In genomic region chr16:12146666-12147065, GRCm38 (mm10) we compare ENCODE assay signal across 9 mouse cellular contexts.
DNase-seq lines count a peak whose midpoint lies in the region; ATAC-seq and TF ChIP-seq lines count a peak whose summit lies in the region.
"Had no signal": no experiment of that assay in that cellular context is flagged by ENCODE, and none has a peak within 500 bp of the region (broad histone marks: within the 10 kb centered on the region; RNA-seq: fewer than 3 reads in every experiment).

No protein-coding gene starts in this region.

- peak; percentile 72 for DNase-seq in hindbrain, postnatal 0 days (ENCODE audit: low spot score)
- DNase-seq in hindbrain, embryonic 10.5 days (ENCODE audit: low spot score) = no peak
- DNase-seq in cerebellum, adult 2 months = peak; percentile 8 to 15
- peak; percentile 12 to 37 for DNase-seq in left cerebral cortex, postnatal 25 days (ENCODE audit: low spot score in 2 of 2)
- no peak for DNase-seq in natural killer cell, adult 2 months (ENCODE audit: low spot score in 2 of 2)
- DNase-seq in layer of hippocampus, adult 18-20 months (ENCODE audit: low spot score in 2 of 2) = no peak
- DNase-seq: thymus, postnatal 14 days had no signal

- TF ChIP-seq CTCF in hindbrain, postnatal 0 days (IDR thresholded peaks at IDR 0.05; ENCODE audit: low read depth) = no peak
- TF ChIP-seq CTCF in cerebellum, adult 2 months (IDR thresholded peaks at IDR 0.05; ENCODE audit: borderline replicate concordance, insufficient read depth, low read depth, low read length) = no peak

- H3K4me2 ChIP-seq in hindbrain, postnatal 0 days (ENCODE audit: low read depth, low read length) = no peak overlapping the region
- no peak overlapping the region for H3K4me2 ChIP-seq in forebrain, embryonic 16.5 days (ENCODE audit: low read length)
- H3K4me2 ChIP-seq: liver, embryonic 15.5 days had no signal

- intact Hi-C loops in left cerebral cortex, postnatal 25 days (cut with DNase I) = no loop called here

- ATAC-seq in hindbrain, postnatal 0 days = peak; percentile 88
- peak; percentile 77; the same call in 1 of the 2 replicates for ATAC-seq in forebrain, embryonic 16.5 days

- no peaks in the 10 kb centered on the region for H3K27me3 ChIP-seq in hindbrain, postnatal 0 days (ENCODE audit: insufficient read depth, low read length)
- no peaks in the 10 kb centered on the region for H3K27me3 ChIP-seq in hindbrain, embryonic 10.5 days (ENCODE audit: insufficient read depth, poor library complexity, severe bottlenecking)
- H3K27me3 ChIP-seq in cerebellum, adult 2 months (ENCODE audit: control insufficient read depth, insufficient read depth, low read length) = no peaks in the 10 kb centered on the region
- H3K27me3 ChIP-seq in forebrain, embryonic 16.5 days (replicated peaks; ENCODE audit: control insufficient read depth, insufficient read depth, low read length) = no peaks in the 10 kb centered on the region
- H3K27me3 ChIP-seq: liver, embryonic 15.5 days had no signal

- no peak overlapping the region for H3K4me3 ChIP-seq in hindbrain, postnatal 0 days (ENCODE audit: low read length)
- no peak overlapping the region for H3K4me3 ChIP-seq in hindbrain, embryonic 10.5 days
- no peak overlapping the region for H3K4me3 ChIP-seq in cerebellum, adult 2 months (replicated peaks; ENCODE audit: insufficient read depth, low read depth, low read length)
- no peak overlapping the region for H3K4me3 ChIP-seq in forebrain, embryonic 16.5 days (replicated peaks; ENCODE audit: low read length)
- H3K4me3 ChIP-seq: liver, embryonic 15.5 days had no signal

- H3K9ac ChIP-seq in hindbrain, postnatal 0 days (replicated peaks; ENCODE audit: low read length) = no peak overlapping the region
- H3K9ac ChIP-seq in forebrain, embryonic 16.5 days (replicated peaks; ENCODE audit: low read depth, low read length) = no peak overlapping the region
- H3K9ac ChIP-seq: liver, embryonic 15.5 days had no signal

- H3K36me3 ChIP-seq in hindbrain, postnatal 0 days (ENCODE audit: insufficient read depth, low read length) = no peaks in the 10 kb centered on the region
- no peaks in the 10 kb centered on the region for H3K36me3 ChIP-seq in hindbrain, embryonic 10.5 days
- no peaks in the 10 kb centered on the region for H3K36me3 ChIP-seq in forebrain, embryonic 16.5 days (ENCODE audit: control insufficient read depth, insufficient read depth)
- H3K36me3 ChIP-seq: liver, embryonic 15.5 days had no signal

- TF ChIP-seq POLR2A in cerebellum, adult 2 months (IDR thresholded peaks at IDR 0.05; ENCODE audit: borderline replicate concordance, insufficient read depth, low read length) = no peak

- H3K9me3 ChIP-seq in hindbrain, postnatal 0 days (ENCODE audit: low read length) = no peaks in the 10 kb centered on the region
- no peaks in the 10 kb centered on the region for H3K9me3 ChIP-seq in hindbrain, embryonic 10.5 days
- H3K9me3 ChIP-seq in forebrain, embryonic 16.5 days (ENCODE audit: control insufficient read depth, low read length) = no peaks in the 10 kb centered on the region
- H3K9me3 ChIP-seq: liver, embryonic 15.5 days had no signal

- H3K27ac ChIP-seq in hindbrain, postnatal 0 days = peak overlapping the region; percentile 63; the same call in 1 of the 2 replicates
- no peak overlapping the region for H3K27ac ChIP-seq in hindbrain, embryonic 10.5 days
- no peak overlapping the region for H3K27ac ChIP-seq in cerebellum, adult 2 months (ENCODE audit: insufficient read depth, low read length)
- no peak overlapping the region for H3K27ac ChIP-seq in forebrain, embryonic 16.5 days (ENCODE audit: low read length)
- H3K27ac ChIP-seq: liver, embryonic 15.5 days had no signal

- no peaks in the 10 kb centered on the region for H3K4me1 ChIP-seq in hindbrain, postnatal 0 days (ENCODE audit: insufficient read depth, low read length)
- peaks cover 9% of the 10 kb centered on the region for H3K4me1 ChIP-seq in hindbrain, embryonic 10.5 days (replicated peaks)
- H3K4me1 ChIP-seq in cerebellum, adult 2 months (ENCODE audit: control insufficient read depth, insufficient read depth, low read length) = no peaks in the 10 kb centered on the region
- peaks cover 4% of the 10 kb centered on the region for H3K4me1 ChIP-seq in forebrain, embryonic 16.5 days (replicated peaks; ENCODE audit: control insufficient read depth, insufficient read depth, low read length)
- H3K4me1 ChIP-seq: liver, embryonic 15.5 days had no signal

Comparison
In these comparisons a context has a peak if more than half of its experiments do, and no peak if none do; other contexts are left out.
1. DNase-seq: peak in hindbrain, postnatal 0 days (single experiment), cerebellum, adult 2 months (2 of 2) and left cerebral cortex, postnatal 25 days (2 of 2); none in hindbrain, embryonic 10.5 days (single experiment), natural killer cell, adult 2 months (0 of 2) and layer of hippocampus, adult 18-20 months (0 of 2).